Mouse (Mus musculus): ENCODE results near the gene Ttll11. TPM values are rescaled to one million over a fixed set of nuclear protein-coding genes. Genes with fewer than 3 reads are reported as not detected.

The Ttll11 gene
- polyA plus RNA-seq, 2 experiments from 2014 or later: not detected

GRCm38 (mm10) chr2:35851420-35852163 is 128.1 kb downstream of the Ttll11 start:
- ATAC-seq: no peak

- ATAC-seq: no peak
Measured at GRCm38 (mm10) chr2:35849632-35850230, 130.0 kb downstream of the Ttll11 start.

DNA sequence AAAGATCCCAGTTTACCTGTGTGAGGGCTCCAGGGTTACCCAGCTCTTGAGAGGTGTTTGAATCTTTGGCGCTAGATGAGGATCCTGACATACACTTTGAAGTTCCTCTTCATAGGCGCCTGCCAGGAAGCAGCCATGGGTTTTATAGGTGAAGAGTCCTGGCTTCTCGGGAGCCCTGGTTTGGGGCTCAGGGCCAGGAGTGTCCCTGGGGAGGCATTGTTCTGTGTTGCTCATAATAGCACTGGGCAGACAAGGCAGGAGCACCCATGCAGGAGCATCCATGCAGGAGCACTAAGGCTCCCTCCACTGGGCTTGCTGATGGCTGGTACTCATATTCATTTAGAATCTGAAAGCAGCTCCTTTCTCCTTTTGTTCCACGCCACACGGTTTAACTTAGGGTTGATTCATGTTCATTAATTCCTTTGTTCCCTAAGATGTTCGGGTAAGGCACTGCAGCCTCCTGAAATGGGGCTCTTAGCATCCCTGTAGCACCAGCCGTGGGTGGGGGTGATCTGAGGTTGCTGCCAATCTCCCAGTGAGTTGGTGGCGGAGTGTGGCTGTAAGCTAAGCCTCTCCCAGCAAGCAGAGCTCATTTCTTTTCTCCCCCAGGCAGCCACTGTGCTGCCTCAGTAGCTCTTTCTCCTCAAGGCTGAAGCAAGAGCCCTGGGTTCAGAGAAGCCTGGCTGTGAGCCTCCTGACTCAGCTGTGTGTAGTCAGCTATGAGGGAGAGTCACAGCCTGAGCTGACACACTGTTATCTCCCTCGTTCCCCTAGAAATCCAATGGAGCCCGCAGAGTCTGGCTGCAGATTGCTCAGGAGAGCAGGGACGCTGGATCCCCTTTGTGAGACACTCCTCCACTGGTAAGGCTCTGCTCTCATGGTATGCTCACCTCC is 133.9 kb downstream of the Ttll11 start:
- ATAC-seq: no peak

GRCm38 (mm10) chr2:35843896-35844690 is 135.6 kb downstream of the Ttll11 start:
- no peak for ATAC-seq

- ATAC-seq: no peak
Measured at GRCm38 (mm10) chr2:35842780-35843474, 136.8 kb downstream of the Ttll11 start.

GRCm38 (mm10) chr2:35841841-35842420 is 137.8 kb downstream of the Ttll11 start:
- ATAC-seq: no peak

DNA sequence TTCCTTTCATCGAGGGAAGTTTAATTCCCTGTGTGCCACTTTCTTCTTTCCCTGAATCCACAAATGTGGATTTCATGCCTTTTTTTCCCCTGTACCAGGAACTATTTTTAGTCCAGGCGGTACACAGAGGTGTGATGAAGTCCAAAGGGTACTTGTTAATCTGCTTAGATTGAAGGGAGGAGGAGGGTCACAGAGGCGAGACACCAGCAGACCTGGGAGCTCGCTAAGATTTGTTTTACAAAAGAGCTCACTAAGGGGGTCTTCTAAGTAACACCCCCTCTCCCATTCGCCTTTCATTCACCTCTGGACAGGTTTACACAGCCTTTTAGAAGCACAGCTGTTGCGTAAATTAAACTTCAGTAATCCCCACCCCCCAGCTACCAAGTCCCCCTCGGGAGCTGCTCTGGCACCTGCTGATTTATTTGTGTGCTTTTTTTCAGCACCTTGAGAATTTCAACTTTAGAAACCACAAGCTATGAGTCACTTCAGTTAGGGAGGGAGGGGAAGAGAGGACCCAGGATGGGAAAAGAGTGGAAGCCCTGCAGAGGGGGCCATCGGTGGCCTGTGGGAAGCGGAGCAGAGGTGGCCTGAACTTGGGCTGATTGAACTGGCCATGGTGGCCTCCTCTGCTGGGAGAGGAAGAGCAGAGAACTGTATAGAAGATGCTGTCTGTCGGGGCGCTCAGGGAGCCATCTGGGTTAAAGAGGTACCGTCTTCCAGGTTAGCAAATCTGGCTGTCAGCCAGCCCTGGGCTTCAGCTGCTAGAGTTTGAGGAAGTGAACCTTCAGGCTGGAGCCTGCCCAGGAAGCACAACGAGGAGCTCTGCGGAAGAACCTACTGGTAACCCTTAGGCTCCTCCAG is 138.5 kb downstream of the Ttll11 start:
- ATAC-seq: no peak

- no peak for ATAC-seq
Measured at GRCm38 (mm10) chr2:35838751-35839479, 140.8 kb downstream of the Ttll11 start.

GRCm38 (mm10) chr2:35834198-35834913 is 145.4 kb downstream of the Ttll11 start:
- ATAC-seq: no peak

GRCm38 (mm10) chr2:35833546-35833945 is 146.2 kb downstream of the Ttll11 start:
- ATAC-seq: no peak

DNA sequence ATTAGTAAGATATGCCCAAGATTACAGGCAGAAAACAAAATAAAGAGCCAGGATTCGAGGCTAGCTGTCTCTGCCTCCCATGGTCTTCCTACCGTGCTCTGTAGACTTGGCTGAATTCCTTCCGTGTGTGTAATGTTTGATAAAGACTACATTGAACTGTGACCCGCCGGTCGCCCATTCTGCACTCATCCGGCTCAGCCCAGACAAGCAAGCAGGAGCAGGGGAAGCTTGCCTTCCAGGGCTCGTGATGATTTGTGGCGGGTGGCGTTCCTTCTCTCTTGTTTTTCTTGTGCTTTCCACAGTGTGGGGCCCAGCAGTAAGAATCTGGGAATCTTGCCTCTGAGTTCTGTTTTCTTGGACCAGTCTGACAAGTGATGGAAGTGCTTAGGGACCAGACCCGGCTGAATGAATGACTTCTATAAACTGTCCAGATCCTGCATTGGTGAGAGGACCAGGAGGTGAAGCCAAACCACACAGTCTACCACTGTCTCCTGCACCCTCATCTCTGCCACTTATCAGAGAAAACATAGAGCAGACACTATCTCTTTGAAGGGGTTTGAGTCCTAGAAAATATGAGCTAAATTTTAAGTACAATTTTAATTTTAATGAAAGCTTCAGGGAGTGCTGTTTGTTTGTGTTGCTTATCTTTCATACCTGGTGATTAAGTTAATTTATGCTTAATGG is 146.8 kb downstream of the Ttll11 start:
- no peak for ATAC-seq

- no peak for ATAC-seq
Measured at GRCm38 (mm10) chr2:35831904-35832581, 147.7 kb downstream of the Ttll11 start.

DNA sequence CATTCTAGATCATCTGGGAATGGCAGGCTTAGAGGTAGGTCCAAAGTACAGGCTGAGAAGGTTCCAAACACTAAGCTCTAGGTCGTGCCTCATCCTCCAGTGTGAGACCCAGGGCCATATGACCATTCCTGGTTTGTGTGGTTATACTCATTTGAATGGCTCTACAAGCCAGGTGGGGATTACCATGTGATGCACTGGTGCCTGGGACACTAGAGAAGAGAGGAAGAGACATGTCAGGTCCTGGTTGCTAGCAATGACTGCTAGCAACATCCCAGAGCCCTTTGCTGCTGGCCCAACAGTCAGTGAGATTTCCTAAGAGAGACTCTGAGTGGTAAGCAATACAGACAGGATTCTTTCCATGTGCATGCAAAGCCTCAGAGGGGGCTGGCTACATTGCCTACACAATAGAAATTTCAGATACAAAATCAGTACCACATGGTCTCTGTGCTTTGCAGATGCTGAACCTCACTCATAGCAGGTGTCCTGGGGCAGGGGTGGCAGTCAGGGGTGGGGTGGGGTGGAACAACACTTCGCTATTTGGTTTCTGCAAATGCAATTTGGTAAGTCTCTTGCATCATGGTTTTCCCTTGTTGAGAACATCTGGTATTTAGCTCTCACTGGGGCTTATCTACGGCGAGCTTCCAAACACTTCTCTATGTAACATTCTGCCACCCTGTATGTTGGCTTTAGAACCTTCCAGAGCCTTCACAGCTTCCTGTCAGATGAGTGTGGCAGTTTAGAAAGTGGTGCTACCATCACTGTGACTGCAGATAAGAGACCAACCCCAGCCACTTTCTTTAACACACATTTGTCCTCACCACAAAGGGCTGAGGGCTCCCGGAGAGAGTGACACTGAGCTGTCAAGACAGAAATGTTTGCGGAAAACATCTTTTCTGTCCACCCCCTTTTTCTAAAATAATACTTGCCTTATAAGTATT is 148.5 kb downstream of the Ttll11 start:
- ATAC-seq: no peak

DNA sequence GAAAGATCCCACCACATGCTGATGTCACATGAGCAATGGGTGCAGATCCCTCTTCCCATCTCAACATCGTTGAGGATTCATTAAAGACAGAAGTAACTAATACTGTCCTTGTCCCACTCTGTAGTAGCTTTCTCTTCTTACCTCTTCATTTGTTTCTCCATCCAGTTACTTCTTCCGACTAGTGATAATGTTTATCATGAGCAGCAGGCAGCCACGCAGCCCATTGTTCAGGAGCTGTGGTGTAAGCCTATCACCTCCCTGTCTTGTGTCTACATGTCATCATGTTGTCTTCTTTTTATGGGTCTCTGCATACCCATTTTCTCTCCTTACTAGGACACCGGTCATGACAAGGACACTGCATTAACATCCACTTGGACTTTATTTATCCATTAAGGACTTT is 150.6 kb downstream of the Ttll11 start:
- ATAC-seq: no peak

DNA sequence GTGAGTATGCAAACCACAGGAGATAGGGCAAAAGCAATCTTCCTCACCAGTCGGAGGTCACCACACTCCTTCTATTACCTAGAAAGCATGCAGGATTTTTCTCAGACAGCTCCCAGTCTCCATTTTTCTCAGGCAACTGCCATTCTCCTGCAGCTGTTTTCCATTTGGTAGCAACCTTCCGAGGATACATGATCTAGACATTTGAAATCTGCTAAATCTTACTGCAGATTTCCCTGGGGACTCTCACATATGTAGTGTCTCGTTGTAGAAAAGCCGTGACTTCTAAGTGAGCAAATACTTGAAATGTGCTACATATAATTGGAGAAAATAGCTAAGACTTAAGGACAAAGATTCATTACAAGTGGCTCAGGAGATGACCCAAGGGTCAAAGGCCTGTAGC is 151.8 kb downstream of the Ttll11 start:
- ATAC-seq: no peak

DNA sequence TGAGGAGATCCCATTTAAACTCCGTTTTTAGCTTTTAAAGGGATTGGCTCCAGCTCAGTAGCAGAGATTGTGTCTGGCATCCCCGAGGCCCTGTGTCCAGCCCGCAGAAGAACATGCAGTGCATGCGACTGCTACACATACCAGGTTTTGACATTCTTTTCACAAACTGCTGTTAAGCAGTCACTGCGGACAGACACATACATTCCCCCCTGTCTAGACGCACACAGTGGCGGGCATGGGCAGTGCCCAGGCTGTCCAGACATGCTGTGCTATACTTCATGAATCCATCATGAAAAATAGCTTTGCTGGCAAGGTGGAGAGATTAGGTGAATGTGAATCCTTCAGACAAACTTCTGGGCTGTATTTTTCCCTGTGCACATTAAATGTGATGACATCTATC is 154.6 kb downstream of the Ttll11 start:
- no peak for ATAC-seq

DNA sequence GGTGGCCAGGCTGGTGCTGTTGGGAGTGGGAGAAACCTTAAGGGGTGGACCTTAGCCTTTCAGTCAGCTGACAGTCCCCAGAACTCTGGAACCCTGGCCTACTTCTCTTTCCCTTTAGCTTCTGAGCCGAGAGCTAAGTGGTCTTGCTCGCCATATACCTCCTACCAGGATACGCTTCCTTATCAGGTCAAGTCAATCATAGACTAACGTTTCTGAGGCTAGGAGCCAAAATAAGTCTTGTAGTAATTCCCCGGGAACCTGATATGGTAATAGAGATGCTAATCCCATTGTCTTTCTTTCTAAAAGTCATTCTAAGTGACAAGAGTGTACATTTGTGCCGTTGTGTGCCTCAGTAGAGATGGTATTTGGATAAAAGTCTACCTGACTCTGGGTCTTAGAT is 156.1 kb downstream of the Ttll11 start:
- no peak for ATAC-seq

Measured in activated CD4-positive, CD25-positive, alpha-beta regulatory T cell, adult 4 months (primary cell).